Mouse (Mus musculus) B cell, adult 2 months (primary cell): Measurements from ENCODE around the gene Nudt1.
"Not testable (repeated sequence)": the region's sequence is repeated elsewhere in the genome, so short reads cannot be mapped to it uniquely, and the experiment has no call there.

Experiments used
- DNase-seq, 2 experiments: peaks; one replicate each; pipeline ENCODE4 v3.0.0; 2022

Gene Nudt1

GRCm38 (mm10) chr5:140345244-140345643 lies 23.8 kb downstream of the Nudt1 start:
- DNase-seq: no peak

DNA sequence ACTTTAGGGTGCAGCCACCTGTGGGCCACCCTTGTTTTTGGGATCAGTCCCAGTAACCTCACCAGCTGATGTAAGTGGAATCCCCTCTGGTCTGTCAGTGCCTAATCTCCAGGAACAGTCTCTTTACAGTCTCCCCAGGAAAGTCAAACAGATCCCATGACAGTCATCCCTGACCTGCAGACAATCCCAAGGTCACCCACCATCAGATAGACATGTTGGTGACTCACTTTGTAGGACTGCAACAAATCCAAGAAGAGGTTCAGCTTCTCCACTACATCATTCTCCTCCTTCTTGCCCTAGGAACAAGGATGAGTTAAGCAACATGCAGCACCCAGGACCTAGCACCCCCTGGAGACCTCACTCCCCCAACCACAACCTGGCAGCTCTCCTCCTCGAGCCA lies 24.6 kb downstream of the Nudt1 start:
- DNase-seq: no peak

DNA sequence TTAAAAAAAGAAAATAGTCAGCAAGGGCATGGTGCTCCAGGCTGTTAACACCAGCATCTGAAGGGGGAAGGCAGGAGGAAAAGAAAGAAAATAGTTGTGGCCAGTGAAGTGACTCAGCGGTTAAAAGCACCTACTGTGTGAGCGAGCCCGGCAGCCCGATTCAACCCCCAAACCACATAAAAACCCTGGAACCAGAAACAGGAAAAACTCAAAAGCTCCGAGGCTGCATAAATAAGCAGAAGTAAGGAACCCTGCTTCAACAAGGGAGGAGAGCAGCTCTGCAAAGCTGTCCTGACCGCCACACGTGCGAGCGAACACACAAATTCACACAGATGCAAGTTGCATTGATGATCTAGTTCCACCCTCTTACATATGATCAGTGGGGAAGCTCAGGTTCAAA lies 28.4 kb downstream of the Nudt1 start:
- DNase-seq: no peak

DNA sequence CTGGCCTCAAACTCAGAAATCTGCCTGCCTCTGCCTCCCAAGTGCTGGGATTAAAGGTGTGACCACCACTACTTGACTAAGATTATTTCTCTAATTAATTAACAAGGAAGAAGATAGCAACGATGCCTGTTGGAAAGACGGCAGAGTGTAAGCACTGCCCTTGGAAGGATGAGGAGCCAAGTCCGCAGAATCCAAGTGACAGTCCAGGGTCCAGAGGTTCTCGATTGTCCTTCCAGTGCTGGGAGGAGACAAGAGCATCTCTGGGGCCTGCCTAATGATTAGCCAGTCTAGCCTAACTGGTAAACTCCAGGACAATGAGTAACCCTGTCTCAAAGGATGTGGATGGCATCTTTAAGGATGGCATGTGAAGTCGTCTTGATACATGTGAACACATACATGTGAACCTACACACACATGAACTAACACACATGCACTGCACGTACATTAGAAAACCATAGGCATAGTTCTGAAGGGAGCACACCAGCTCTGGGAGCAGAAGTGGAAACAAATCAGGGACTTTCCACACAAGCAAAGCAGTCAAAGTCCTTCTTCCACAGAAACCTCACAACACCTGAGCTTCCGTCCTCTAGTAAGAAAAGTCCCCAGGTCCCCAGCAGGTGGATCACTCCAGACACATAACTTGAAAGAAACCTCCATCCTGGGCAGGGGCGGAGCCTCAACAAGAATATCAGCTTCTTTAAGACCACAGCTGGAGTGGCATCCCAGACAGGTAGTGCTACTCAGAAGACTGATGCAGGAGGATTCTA lies 29.5 kb downstream of the Nudt1 start:
- no peak for DNase-seq

- no peak for DNase-seq
Measured at GRCm38 (mm10) chr5:140352352-140352751, 30.9 kb downstream of the Nudt1 start.

DNA sequence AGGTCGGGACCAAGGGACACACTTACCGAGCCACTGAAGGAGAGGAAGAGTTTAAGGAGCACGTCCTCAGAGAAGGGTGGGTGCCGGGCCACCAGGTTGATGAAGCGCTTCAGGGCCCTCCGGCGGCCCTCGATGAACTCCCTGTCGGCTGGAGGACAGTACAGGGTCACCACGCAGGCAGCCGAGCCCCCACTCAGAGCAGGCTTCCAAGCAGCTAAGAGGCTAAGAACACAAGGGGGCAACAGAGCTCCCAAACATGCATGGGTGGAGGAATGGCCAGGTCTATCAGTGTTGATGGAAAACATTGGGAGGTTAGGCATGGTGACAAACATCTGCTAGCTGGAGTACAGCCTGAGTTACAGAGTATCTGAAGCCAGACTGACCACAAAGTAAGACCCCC lies 34.5 kb downstream of the Nudt1 start:
- DNase-seq: no peak

DNA sequence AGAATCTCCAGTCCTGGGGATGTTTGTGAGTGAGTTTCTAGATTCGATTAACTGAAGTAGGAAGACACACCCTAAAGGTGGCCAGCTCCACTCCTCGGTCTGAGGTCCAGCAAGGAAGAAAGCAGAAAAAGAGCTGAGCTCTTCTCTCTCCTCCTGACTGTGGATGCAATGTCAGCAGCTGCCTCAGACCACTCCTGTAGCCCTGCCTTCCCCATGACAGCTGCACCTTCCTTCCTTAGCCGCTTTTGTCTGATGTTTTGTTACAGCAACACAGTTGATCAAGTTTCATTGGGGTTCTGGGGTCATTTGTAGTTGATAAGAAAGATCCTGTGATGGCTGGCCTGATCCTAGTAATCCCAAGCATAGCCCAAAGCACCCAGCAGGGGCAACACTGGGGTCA lies 36.0 kb downstream of the Nudt1 start:
- DNase-seq: no peak

DNA sequence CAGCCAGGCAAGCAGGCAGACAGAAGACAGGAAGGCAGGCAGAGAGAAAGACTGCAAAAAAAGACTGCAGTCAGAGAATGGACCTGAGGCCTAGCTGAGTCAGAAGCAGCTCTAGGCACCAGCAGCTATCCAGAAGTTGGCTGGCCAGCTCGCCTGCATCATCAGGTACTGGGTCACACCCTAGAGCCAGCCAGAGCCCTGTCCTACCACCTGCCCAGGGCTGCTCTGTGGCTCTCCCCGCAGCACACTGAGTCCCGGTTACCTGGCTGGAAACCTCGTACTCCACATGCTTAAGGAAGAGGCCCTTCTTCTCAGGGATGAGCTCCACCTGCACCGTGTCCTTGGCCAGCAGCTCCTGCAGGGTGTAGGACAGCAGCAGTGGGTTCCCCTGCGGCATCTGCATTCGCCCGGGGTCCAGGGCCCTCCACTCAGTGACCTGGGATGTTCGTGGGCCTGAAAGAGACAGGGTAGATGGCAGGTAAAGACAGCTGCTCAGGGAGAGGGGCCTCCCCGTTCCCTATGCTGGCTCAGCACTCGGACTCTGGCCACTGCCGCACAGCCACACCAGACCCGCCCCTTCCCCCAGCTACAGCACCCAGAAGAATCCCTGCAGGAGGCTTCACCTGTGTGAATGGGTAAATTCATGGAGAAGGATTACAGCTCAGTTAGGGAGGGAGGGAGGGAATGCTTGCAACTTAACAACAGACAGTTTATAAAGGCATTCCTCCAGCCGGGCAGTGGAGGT lies 38.6 kb downstream of the Nudt1 start:
- no peak for DNase-seq

- DNase-seq: no peak
Measured at GRCm38 (mm10) chr5:140364415-140364814, 43.0 kb downstream of the Nudt1 start.

GRCm38 (mm10) chr5:140368126-140368525 lies 46.7 kb downstream of the Nudt1 start:
- not testable (repeated sequence) for DNase-seq

DNA sequence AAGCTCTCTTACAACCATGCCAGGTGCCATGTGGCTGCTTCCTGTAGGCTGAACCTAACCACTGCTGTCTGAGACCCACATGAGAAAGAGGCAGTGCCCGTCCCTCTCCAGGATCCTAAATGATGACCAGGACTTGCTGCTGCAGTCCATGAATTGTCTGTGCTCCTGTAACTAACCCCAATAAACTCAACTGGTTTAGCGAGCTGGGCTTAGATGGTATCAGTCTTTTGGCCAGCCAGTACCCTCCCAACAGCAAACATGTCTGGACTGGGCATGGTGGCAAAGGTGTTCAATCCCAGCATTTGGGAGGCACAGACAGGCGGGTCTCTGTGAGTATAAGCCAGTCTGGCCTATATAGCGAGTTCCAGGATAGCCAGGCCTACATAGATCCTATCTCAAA lies 47.5 kb downstream of the Nudt1 start:
- DNase-seq: no peak

- DNase-seq: no peak
Measured at GRCm38 (mm10) chr5:140369466-140369865, 48.0 kb downstream of the Nudt1 start.

DNA sequence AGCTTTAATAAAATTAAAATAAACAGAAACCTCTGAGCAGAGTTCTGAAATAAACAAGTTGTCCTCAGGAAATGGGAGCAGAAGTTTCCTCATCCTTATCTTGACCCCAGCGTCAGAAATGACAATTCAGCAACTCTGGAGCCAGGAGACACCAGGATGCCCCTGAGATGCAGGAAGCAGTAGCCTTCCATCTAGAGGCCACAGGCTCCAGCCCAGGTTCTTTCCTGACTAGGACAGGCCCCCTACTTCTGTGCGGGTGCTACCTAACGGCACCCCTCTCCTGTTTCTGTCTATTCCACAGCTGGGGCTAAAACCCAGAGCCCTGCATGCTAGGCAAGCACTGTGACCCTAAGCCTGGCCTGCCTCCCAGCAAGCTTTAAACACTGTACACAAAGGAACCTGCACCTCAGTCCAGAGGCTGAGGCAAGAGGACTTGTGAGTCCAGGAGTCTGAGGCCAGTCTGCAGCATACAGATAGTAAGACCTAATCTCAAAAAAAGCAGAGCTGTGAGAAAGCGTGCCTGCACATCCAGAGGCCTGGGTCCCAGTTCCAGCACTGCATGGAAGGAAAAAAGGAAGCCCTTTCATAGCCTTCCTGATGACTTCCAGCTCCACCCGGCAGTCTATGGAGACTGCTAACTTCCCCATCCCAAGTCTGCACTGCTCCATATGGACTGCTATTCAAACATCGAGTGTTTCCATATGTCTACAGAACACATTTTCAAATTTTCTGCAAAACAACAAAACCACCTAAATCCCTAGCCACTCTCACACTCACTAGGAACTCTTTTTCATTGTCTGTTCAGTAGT lies 49.2 kb downstream of the Nudt1 start:
- DNase-seq: no peak

DNA sequence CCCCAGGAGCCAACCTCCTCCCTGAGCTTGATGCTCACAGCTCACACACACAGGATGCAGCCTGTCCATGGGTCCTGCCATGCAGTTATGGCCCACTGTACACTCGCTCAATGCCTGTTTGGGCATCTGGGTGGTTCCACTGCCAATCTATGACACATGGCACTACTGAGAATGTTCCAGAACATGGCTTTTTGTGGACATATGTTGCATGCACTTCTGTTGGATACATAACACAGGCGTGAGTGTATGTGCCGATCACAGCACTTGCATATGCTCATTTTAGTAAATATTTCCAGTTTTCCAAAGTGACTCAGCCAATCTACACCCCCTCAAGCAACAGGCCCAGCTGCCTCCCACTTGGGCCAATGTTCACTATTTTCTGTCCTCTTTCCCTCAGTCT lies 50.2 kb downstream of the Nudt1 start:
- no peak for DNase-seq

GRCm38 (mm10) chr5:140373711-140374110 lies 52.3 kb downstream of the Nudt1 start:
- DNase-seq: peak; percentile 60 to 67

GRCm38 (mm10) chr5:140374226-140374625 lies 52.8 kb downstream of the Nudt1 start:
- peak; percentile 82 to 85 for DNase-seq

DNA sequence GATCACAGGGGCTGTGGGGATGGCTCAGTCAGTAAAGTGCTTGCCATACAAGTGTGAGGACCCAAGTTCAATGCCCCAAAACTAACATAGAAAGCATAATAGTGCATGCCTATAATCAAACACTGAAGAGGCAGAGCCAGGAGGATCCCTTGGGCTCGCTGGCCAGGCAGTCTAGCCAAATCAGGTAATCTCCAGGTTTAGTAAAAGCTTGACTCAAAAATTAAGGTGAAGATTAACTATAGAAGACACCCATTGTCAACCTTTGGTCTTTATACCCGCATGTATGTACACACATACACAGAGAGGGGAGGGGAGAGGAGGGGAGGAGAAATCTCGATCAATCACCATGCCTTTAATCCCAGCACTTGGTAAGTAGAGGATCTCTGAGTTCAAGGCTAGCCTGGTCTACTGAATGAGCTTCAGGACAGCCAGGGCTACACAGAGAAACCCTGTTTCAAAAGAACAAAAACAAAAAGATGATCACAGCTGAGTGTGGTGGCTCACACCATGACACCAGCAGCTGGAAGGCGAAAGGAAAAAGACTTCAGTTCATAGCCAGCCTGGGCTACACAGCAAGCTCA lies 53.9 kb downstream of the Nudt1 start:
- no peak for DNase-seq

- DNase-seq: peak; percentile 40 to 49
Measured at GRCm38 (mm10) chr5:140378121-140378853, 56.8 kb downstream of the Nudt1 start.

DNA sequence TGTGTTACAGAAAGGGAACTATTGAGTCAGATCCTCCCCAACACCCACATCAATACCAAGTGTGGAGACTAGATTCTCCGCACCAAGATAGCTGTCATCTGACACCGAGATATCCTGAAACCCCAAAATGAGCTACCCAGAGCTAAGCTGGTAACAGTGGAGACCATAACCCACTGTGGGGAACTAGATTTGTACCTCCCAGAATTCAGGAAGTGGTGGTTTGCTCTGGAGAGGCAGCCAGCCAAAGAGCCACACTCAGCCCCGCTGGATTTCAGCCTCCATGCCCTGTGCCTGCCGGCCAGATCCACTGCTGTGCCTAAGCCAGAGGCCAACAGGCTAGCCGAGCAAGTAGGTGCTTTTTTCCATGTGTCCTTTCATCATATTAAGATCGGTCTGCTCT lies 57.8 kb downstream of the Nudt1 start:
- peak; percentile 41 to 46 for DNase-seq

GRCm38 (mm10) chr5:140381156-140381555 lies 59.7 kb downstream of the Nudt1 start:
- no peak for DNase-seq

- peak; percentile 77 to 81 for DNase-seq
Measured at GRCm38 (mm10) chr5:140382688-140383087, 61.2 kb downstream of the Nudt1 start.

GRCm38 (mm10) chr5:140383559-140383958 lies 62.1 kb downstream of the Nudt1 start:
- peak; percentile 52 to 59 for DNase-seq
